Mouse (Mus musculus) lung, adult 2 months (tissue): Measurements from ENCODE around the gene Prcp.

ENCODE experiments used
- CTCF ChIP-seq: fragments of 200-500 bp; IDR thresholded peaks from 2 replicates; pipeline ENCODE4 v1.5.1; 2011; ENCODE audit warnings: mild to moderate bottlenecking, low read length, control low read depth; ENCODE audit not compliant: insufficient read depth
- POLR2A ChIP-seq: fragments of 200-500 bp; IDR thresholded peaks from 2 replicates; pipeline ENCODE4 v1.6.1; 2011; ENCODE audit warnings: low read depth, mild to moderate bottlenecking, control low read depth, low read length, borderline replicate concordance; ENCODE audit errors: extremely low read depth

- TF ChIP-seq CTCF: no peak
- TF ChIP-seq POLR2A: no peak
These were observed 48.0 kb upstream of the Prcp start for GRCm38 (mm10) chr7:92826248-92826647.
